Mouse (Mus musculus) lung, postnatal 0 days (tissue): ENCODE data around the gene Babam1.

Experiments
- CTCF ChIP-seq: IDR thresholded peaks from 2 replicates; pipeline ENCODE4 v1.5.1; 2016; ENCODE audit warnings: antibody characterized with exemption, mild to moderate bottlenecking
- EP300 ChIP-seq: IDR thresholded peaks from 2 replicates; pipeline ENCODE4 v1.6.1; 2016; ENCODE audit warnings: antibody characterized with exemption, mild to moderate bottlenecking, control low read depth

- no peak for TF ChIP-seq CTCF
- TF ChIP-seq EP300 = peak; percentile 75
Observed at GRCm38 (mm10) chr8:71395629-71396028, 1.0 kb upstream of the Babam1 start, which contains the start of gene Ushbp1.
